Mouse (Mus musculus) left cerebral cortex, postnatal 25 days (tissue): ENCODE data around the gene Tmem30c. TPM values are rescaled to one million over a fixed set of nuclear protein-coding genes. Genes with fewer than 3 reads are reported as not detected.

Experiments
- DNase-seq, 2 experiments: peaks; one replicate each; pipeline ENCODE4 v3.0.0; 2022; ENCODE audit warnings: low spot score in 2 of 2, mixed read lengths in 1 of 2
- intact Hi-C: fragments of 180-260 bp; cut with DNase I; formaldehyde crosslinking; loops from one replicate; pipeline ENCODE4 v1.15.1; 2025
- total RNA-seq, 2 experiments: library from RNA; stranded (reverse); gene quantifications; 2 replicates each; pipeline ENCODE4 v1.2.3; 2021

The Tmem30c gene
- total RNA-seq, 2 experiments from 2014 or later, result 0.18 to 0.53 TPM

DNA sequence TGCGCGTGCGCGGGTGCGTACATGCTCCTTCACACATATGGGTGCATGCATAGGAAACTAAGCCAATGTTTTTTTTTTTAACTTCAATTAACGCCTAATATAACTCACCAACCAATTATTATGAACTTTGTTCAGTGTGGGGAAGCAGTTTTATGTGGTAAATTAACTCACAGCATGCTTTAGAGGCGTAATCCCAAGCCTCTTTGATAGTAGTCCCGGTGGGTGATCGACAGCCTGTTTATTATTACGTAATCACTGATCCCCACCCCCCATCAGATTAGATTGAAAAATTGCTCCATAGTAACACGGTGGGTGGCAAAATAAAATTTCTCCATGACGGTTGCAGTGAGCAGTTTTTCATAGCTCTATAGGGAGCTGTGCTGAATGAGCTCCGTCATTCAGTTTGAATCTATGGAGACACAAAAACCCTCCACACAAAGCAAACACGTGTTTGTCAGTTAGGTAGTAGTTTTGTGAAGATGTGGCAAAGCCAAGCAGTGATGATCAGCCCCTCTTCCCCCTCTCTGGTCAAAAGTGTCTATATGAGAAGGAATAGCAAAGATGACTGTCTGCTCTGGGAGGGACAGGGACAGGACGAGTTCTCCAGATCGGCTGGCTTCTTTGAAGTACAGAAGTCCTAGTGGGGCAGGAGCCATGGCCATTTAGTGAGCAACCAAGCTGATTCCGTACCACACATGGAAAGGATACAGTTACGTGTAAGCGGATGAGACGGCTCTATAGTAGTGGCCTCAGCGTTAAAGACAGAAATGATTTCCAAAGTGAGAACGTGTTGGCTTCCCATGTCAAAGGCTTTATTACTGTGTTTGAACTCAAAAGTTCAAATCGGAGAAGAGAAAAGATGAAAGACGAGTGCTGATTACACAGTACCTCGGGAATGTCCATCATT is 10.4 kb upstream of the Tmem30c start:
- no peak for DNase-seq
- intact Hi-C loops, result no loop called here

DNA sequence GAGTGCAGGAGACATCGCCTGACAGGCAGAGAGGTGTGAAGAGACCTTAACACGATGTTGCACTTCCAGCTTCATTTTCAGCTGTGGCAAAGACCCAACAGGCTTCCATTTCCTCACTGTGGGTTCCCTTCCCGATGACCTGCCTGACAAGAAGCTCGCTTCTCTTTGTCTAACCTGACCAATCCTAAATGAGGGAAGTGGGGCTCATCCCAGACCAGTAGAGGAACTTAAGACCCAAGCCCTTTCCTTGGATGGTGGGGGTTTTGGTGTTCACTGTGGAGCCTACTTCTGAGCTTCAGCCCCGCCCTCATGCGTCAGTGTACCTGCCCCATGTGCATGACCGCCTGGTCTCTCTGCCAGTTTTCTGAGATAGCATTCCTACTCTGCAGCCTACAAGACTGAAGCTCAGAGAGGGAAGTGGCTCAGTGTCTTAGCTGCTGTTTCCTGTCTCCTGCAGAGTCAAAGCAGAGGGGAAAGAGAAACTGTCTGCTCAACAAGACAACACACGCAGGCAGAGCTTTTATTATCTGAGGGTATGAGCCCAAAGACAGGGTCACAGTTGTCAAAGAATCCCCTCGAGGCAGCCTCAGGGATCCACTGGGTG is 8.9 kb upstream of the Tmem30c start:
- intact Hi-C loops, result no loop called here

DNA sequence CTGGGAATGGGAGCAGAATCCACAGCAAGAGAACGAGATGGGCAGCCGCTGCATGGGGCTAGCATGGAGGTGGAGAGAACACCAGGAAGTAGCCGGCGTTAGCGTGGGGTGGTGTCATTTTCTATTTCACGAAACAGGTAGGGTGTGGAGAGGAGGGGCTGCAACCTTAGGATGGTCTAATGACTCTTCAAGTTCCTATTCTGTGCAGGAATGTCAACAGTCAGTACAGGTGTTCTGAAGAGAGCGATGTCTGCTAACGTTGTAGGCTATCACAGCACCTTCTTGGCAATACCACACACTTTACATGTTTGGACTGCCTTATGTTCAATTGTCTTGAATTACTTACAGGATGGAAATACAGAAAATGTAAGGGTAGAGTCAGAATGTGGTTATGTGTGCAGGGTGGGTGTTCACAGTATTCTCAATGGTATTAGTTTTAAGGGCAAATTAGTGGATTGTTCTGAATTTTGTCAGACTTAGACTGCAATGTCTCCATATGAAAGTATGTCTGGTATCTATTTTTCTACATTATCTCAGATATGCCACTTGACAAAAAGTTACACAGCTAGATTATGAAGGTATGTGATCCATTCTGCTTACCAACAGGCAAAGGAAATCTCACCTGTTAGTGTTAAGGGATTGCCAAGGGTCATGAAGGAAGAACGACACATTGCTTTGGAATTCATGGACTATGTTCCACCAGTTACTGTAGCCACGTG is 2.7 kb upstream of the Tmem30c start:
- intact Hi-C loops, result no loop called here

More for the DNA sequence above, 8.9 kb upstream of the Tmem30c start:
- DNase-seq, result peak in 1 of 2 experiments; percentile 13

DNA sequence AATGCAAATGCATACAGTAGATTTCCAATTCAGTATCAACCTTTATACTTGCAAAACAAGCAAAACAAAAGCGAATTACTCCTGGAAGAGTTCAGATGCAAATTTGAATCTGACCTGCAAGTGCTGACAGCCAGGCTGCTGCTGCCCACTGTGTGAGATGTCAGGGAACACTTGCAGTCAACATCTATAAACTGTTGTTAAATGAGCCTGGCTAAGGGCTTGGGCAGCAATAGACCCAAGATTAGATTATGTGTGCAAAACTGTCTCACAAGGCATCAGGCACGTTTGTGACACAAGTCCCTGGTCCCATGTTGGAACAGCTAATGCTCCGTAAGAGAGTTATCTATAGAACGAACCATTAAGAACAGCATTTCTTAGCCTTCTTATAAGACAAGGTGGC is 369 bp downstream of the Tmem30c start:
- intact Hi-C loops, result no loop called here
- no peak for DNase-seq

More for the DNA sequence above, 2.7 kb upstream of the Tmem30c start:
- no peak for DNase-seq

DNA sequence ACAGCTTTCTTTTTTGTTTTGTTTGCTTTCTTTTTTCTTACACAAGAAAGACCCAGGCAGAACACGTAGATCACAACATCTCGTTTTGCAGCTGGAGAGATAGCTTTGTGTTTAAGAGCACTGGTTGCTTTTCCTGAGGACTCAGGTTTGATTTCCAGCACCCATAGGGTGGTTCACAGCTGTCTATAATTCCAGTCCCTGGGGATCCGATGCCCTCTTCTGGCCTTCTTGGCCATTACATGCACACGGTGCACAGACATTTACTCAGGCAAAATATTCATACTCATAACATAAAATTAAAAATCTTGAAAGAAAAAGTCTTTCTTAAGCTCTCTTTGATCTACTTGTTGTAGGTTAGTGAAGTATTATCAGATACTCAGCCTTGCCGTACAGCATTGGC is 969 bp downstream of the Tmem30c start:
- intact Hi-C loops, result no loop called here
- DNase-seq, result no peak

DNA sequence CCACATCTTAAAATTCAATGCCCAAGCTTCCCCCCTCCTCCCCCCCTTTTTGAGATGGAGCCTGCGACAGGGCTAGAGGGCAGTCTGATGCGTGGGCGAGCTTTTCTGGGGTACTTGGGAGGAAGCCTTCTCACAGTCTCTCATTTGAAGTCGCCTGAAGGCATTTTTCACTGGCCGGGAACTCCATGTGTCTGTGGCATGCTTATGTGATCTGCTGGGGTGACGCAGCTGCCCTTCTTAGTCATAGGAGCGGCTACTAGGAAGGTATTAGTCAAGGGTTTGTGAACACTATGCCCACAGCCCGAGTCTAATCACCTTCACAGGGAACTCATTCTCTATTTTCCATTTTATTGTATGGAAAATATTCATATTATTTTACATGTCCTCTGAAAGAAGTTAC is 11.2 kb downstream of the Tmem30c start:
- DNase-seq, result no peak
- intact Hi-C loops, result no loop called here

DNA sequence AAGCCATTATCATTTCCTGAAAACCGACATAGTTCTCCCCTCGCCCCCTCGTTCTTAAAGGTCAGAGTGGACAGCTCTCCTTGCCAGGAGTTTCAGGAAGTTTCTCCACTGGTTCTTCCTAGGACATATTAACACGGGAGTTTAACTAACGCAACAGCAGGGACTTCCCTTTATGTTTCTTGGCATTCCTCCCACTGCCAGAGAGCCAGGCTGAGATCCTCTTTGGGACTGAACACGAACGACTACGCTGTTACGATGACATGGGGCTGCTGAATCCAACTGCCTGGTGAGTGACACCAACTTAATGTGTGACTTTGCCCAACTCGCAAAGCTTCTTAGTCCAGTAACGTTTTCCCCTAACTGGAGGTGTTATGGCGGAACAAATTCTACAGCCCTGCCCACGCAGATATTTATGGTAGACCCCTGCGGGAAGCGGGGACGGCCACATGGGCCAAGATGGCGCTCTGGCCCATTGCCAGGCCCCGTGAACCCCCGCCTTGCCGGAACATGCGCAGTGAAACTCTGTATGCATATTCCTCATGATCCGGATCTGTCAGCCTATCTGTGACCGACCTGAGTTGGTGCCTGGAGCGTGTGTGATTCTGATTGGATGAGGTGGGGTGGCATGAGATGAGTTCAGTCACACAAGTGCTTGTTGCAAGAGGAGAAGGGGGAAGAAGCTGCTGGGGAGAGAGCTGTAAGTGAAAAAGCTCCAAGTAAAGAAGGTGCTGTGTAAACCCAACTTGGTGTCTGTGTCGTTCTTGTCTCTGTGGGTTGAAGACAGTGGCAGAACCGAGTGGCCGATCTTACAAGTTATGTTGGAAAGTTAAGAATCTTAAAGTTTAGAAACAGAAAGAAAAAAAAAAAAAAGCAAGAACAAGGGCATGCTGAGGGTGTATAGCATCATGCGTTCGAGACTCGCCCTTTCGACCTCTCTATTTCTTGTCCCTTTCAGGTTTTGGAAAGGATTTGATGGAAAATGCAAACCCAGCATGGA is 12.1 kb downstream of the Tmem30c start:
- intact Hi-C loops, result no loop called here
- peak in 1 of 2 experiments; percentile 14 for DNase-seq

DNA sequence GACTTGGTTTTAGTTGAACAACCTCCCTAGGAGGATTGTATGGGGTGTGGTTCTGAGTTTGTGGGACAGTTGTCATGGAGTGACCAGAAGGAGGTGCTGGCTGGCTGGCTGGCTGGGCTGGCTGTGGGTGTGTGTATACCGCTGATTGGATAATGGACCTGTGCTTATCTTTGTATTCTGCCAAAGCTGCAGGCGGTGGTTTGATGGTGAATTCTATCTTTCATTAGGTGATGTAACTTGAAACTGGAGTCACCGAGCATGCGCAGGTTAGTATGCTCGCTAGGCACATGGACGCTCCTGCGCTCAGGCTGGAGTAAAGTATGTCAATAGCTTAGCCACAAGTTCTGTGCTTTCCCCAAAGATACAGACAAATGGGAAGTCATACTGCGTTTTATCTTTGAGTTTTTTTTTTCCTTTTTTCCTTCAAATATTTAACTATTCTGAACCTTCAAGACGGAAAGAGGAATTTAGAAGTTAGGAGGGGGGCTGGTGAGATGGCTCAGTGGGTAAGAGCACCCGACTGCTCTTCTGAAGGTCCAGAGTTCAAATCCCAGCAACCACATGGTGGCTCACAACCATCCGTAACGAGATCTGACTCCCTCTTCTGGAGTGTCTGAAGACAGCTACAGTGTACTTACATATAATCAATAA is 13.6 kb downstream of the Tmem30c start:
- intact Hi-C loops, result no loop called here
- DNase-seq, result no peak

DNA sequence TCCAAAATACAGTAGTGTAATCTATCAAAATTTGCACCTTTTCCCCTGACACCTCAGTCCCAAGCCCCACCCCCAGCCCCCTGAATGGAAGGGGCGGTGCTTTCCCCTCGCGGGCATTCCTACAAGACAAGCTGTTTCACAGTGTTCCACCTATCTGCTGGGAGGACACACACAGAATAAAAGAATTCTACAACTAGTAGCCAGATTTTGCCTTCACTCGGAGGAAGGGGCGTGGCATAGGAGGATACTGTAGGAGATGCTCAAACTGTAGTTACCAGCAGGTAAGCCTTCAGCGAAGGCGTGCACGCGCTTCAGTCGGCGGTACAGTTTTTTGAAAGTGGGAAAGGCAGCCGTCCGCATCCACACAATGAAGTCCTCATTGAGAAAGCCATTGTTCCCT is 22.9 kb downstream of the Tmem30c start:
- intact Hi-C loops, result no loop called here
- DNase-seq, result no peak

DNA sequence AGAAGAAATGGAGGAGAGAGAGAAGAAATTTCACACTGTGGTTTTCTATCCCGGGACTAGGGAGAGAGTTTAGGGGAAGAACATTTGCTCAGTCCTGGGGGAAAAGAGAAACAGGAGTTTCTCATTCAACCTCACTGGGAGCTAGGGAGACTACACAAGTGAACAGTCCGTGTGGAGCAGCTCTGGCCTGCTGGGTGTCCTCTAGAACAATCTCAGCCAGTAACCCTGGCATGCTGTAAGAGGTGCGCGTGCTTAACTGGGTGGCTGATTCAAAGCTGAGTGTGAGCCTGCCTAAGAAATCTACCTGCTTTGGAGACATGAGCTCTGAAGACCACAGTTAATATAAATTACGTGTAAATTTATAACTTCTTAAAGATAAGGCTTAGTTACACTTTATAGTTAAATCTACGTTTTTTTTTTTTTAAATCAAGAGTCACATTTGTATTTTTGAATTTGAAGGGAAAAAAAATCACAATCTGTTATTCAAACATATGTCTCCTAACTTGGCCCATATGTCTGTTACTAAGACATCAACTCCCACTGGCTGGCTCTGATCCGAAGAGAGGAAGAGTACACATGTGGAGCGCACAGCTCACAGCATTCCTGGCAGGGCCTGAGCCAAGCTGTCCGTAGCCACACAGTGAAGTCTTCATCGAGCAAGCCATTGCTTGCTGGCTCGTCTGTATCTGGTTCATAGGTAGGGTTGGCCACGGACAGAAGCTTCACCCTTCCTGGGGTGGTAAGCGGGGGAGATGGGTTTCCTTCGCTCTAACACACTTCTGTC is 24.4 kb downstream of the Tmem30c start:
- intact Hi-C loops, result loop anchor here (1.0 kb wide), 2 partner anchors 91 to 121 kb away; no protein-coding TSS in a partner anchor
- peak; percentile 64 to 91 for DNase-seq

DNA sequence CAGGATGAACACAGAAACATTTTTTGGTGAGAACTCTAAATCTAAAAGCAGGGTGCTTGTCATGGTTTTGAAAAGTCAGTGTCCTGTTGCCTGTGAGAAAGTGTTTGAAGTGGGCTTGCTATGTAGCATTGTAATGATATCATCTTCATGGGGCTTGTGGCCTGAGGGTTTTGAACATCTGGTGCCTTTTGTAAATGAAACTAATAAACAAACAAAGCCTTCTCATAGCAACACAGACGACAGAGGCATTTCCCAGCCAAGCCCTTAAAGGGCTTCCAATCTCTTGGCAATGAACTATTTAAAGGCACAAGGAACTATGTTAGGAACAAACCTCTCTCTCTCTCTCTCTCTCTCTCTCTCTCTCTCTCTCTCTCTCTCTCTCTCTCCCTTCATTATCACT is 25.6 kb downstream of the Tmem30c start:
- intact Hi-C loops, result no loop called here
- no peak for DNase-seq

DNA sequence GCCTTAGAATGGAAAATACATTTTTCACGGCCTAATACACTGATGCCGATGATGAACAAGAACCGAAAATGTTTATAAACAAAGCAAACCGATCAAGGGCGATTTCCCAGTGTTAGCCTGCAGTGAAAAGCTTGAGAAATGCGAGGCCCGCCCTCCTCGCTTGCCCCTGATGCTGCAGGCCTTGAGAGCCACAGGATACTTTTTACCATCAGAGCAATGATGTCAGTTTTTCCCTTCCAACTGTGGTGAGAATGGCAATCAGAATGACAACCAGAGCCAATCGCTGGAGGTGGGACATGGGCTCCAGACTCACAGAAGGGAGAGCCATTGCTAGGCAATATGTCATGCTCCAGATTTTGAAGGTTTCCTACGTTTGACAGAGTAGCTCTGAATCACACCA is 32.5 kb downstream of the Tmem30c start:
- DNase-seq, result no peak
- intact Hi-C loops, result no loop called here

DNA sequence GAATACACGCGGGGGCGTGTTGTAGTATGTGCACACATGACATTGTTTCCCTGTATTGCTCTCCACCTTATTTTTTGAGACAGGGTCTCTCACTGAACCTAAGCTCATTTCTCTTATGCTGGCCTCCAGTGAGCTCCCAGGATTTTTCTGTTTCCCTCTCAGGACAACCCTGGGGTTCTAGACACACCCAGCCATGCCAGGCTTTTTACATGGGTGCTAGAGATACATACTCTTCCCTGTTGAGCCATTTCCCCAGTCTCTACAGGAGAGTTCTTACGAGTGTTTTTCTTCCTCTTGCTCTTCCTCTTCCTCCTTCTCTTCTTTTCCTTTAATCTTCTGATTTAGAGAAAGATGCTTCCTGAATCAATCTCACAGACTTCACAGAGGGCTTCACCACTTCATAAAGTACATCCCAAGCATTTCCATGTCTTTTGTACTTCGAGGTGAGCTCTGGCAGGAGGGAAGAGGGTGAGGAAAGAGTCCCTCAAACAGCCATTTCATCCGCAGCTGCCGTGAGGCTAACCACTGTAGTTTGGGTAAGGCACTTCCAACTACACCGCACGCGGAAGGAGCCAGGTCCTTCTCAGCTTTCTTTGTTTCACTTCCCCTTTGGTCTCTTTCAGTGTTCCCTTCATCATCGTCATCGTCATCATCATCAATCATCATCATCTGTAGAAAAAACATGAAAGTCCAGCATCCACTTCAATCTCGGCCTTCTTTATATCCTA is 33.1 kb downstream of the Tmem30c start:
- no peak for DNase-seq
- intact Hi-C loops, result no loop called here

DNA sequence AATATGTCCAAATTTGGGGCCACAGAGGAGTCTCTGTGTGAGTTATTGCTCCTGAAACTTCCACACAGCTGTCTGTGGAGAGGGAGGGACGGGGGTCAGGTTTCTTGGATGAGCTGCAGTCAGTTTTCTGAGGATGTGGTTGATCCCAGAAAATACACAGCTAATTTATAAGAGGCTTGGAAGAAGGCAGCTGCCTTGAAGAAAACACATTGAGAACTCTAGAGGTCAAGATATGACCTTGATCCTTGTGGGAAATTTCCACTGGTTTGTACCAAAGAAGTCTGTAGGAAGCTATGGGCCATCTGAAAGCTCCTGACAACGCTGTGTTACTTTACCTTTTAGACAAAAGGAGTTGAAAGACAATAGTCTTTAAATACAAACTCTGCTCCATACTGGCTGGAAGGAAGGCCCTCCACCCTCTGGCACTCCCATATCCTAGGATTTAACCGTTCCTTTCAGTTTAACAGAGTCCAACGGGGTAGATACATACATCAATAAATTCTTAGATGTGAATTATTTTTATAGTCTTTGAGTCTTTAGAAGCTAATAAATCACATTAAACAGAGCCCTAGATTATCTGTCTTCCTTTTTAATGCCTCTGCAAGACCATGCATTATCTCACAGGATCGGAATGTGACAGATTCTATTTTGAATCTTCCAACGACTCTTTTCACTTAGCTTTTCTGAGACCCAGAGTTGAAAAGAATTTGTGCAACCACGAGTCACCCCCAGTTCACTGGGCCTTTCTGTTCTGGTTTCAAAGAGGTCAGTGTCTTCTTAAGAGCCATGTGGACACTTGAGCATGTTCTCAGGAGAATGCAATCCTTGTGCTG is 40.9 kb downstream of the Tmem30c start:
- DNase-seq, result peak in 1 of 2 experiments; percentile 7
- intact Hi-C loops, result no loop called here

DNA sequence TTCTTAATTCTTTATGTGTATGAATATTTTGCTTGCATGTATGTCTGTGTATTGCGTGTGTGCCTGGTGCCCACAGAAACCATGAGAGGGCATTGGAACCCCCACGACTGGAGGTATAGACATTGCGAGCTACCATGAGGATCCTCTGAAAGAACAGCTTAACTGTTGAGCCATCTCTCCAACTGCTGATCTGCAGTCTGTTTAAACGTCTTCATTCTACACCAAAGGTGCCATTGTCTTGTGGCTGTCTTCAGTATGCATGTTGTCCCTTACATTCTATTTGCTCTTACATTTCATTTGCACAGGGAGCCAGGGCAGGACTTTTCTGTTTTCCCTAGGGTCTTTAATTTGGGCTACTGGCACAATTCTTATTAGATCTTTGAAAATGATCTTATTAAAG is 41.7 kb downstream of the Tmem30c start:
- DNase-seq, result no peak
- intact Hi-C loops, result no loop called here

DNA sequence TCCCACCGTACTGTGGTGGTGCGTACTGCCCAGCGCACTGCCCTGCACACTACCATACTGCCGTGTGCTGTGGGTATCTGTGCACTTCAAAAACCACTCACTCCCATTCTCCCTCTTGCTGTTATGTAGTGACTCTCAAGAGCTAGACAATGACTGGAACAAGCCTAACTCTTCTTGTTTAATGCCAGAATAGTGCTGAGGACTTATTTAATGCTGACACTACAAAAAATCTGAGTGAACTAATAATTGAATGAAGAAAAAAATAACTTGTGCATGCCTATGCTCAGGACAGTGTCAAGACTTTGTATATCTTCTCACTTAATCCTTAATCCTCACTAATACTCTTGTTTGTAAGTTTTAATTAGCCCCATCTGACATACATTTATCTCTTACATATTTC is 45.2 kb downstream of the Tmem30c start:
- DNase-seq, result no peak
- intact Hi-C loops, result no loop called here

DNA sequence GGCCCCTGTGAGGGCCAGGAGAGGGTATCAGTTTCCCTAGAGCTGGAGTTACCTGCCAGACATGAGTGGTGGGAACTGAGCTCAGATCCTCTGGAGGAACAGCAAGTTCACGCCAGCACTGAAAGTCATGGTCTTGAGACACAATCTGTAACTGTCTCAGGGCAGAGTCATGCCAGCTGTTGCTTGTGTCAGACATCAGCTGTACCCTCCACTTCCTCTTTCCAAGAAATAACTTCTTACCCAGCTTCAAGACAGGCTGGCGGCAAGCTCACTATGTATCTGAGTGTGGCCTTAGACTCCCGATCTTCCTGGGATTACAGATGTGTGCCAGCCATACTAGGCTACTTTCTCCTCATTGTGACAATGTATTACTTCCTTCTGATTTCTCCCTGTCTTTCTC is 46.1 kb downstream of the Tmem30c start:
- intact Hi-C loops, result no loop called here
- no peak for DNase-seq
